7 mouse cellular contexts compared by ENCODE assay signal in the genomic region with DNA sequence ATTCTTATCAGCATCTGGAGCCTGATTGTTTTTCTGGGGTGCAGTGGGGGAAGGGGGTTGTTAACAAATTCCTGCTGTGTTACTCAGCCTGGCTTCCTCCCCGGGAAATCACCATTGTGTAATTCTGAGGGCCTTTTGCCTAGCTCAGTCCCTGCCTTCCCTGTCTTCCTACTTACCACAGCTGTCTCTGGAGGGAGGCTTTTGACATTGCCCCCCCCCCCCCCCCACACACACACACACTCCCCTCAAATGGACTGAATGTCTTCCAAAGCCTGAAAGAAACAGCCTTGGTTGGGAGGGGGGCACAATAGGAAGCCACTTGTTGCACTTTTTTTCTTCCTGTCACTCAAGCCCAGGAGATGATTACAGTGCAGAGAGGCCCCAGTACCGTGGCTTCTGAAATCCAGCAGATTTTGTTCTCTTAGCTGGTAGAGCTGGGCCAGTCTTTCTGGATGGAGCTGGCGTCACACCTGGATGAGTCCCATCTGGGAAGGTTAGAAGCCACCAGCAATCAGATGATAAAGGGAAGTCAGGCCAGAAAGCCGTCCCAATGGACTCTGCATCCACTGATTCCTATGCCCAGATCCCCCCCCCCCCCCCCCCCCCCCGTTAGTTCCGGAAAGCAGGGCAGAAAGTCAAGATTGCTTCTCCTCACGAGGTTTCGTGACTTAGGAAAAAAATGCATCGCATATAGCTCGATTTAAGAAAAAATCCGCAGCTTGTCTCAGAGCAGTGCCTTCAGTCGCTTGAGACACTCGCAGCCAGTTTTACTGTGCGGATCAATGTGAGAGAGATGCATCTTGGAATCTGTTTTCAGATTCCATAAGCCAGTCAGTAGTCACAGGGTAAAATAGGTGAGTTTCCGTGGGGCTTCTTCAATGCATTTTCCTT. TPM values are rescaled to one million over a fixed set of nuclear protein-coding genes. Genes with fewer than 3 reads are reported as not detected.
DNase-seq lines count a peak whose midpoint lies in the region; ATAC-seq and TF ChIP-seq lines count a peak whose summit lies in the region.

No protein-coding gene starts in this region.

- DNase-seq in Muller cell, postnatal 12 days (ENCODE audit: inconsistent ontology term) = peak; percentile 89
- DNase-seq in brain, adult 2 months (ENCODE audit: low read depth, low spot score) = peak; percentile 69
- DNase-seq in lung, embryonic 14.5 days = peak; percentile 81
- peak; percentile 38 for DNase-seq in retina, embryonic 14.5 days (ENCODE audit: low spot score)
- DNase-seq in right cerebral cortex, adult 18-20 months = no peak

- H3K36me3 ChIP-seq in intestine, embryonic 15.5 days = peaks cover 16% of the 10 kb centered on the region
- H3K36me3 ChIP-seq in lung, embryonic 14.5 days (ENCODE audit: insufficient read depth) = peaks cover 34% of the 10 kb centered on the region

- WGBS in intestine, embryonic 15.5 days = 35% methylated on average over 15 of the region's 15 CpGs
- 14% methylated on average over 15 of the region's 15 CpGs for WGBS in lung, embryonic 14.5 days

- no peak overlapping the region for H3K4me3 ChIP-seq in intestine, embryonic 15.5 days (replicated peaks)
- no peak overlapping the region for H3K4me3 ChIP-seq in lung, embryonic 14.5 days (ENCODE audit: low read depth, low read length)

- H3K27me3 ChIP-seq in intestine, embryonic 15.5 days (replicated peaks) = no peaks in the 10 kb centered on the region
- H3K27me3 ChIP-seq in lung, embryonic 14.5 days (ENCODE audit: insufficient read depth, low read length) = no peaks in the 10 kb centered on the region

- TF ChIP-seq CTCF in lung, embryonic 14.5 days (IDR thresholded peaks at IDR 0.05; ENCODE audit: low read depth) = no peak

- H3K27ac ChIP-seq in intestine, embryonic 15.5 days = peak overlapping the region; percentile 40; the same call in 1 of the 2 replicates
- peak overlapping the region; percentile 71; the same call in 1 of the 2 replicates for H3K27ac ChIP-seq in lung, embryonic 14.5 days (ENCODE audit: low read depth)

- H3K9me3 ChIP-seq in intestine, embryonic 15.5 days = no peaks in the 10 kb centered on the region
- H3K9me3 ChIP-seq in lung, embryonic 14.5 days (ENCODE audit: low read depth, low read length) = no peaks in the 10 kb centered on the region

- peak; percentile 49 for ATAC-seq in granulocyte monocyte progenitor cell, adult 5-6 weeks (replicated peaks; ENCODE audit: poor library complexity, severe bottlenecking)
- ATAC-seq in intestine, embryonic 15.5 days = peak; percentile 77
- peak; percentile 92 for ATAC-seq in lung, embryonic 14.5 days (ENCODE audit: insufficient read depth)

- H3K4me2 ChIP-seq in intestine, embryonic 15.5 days (replicated peaks) = no peak overlapping the region
- peak overlapping the region; percentile 37 for H3K4me2 ChIP-seq in lung, embryonic 14.5 days

- no peak overlapping the region for H3K9ac ChIP-seq in intestine, embryonic 15.5 days
- no peak overlapping the region for H3K9ac ChIP-seq in lung, embryonic 14.5 days

- H3K4me1 ChIP-seq in intestine, embryonic 15.5 days (replicated peaks) = peaks cover 9% of the 10 kb centered on the region
- peaks cover 7% of the 10 kb centered on the region for H3K4me1 ChIP-seq in lung, embryonic 14.5 days (ENCODE audit: insufficient read depth)

RNA-seq across cellular contexts. Expression of gene Klf6, which starts 9.3 kb away (rescaled TPM):
- total RNA-seq in granulocyte monocyte progenitor cell, adult 5-6 weeks (2014; fragmentation: Nextera tagmentation) = 8.9 and 11.3 TPM in 2 replicates
- 59.3 and 73.1 TPM in 2 replicates for total RNA-seq in granulocyte monocyte progenitor cell, adult 5-6 weeks (2017)
- polyA plus RNA-seq in intestine, embryonic 15.5 days (2015; fragmentation: Nextera tagmentation; extraction: Ambion mirVana) = 72.3 and 79.5 TPM in 2 replicates
- polyA plus RNA-seq in lung, embryonic 14.5 days (2014; fragmentation: Nextera tagmentation; extraction: Ambion mirVana) = 57.2 and 59.6 TPM in 2 replicates
